Mouse (Mus musculus) embryo, embryonic 10.5 days (tissue): ENCODE data around the gene Fabp1.

Experiments used
- DNase-seq: peaks from one replicate; pipeline ENCODE4 v3.0.0-alpha.2; 2015; ENCODE audit warnings: low spot score

Fabp1 gene

GRCm38 (mm10) chr6:71211917-71212316, 12.3 kb downstream of the Fabp1 start:
- no peak for DNase-seq

- no peak for DNase-seq
These were observed 12.8 kb downstream of the Fabp1 start for GRCm38 (mm10) chr6:71212471-71212870.

- no peak for DNase-seq
These were observed 21.9 kb downstream of the Fabp1 start for GRCm38 (mm10) chr6:71221501-71221900.

GRCm38 (mm10) chr6:71224184-71224943, 24.7 kb downstream of the Fabp1 start:
- no peak for DNase-seq

GRCm38 (mm10) chr6:71226544-71226943, 26.9 kb downstream of the Fabp1 start:
- DNase-seq, result no peak

- peak; percentile 70 for DNase-seq
These were observed 27.6 kb downstream of the Fabp1 start for GRCm38 (mm10) chr6:71227157-71227770.

GRCm38 (mm10) chr6:71235121-71235520, 35.5 kb downstream of the Fabp1 start:
- no peak for DNase-seq

- DNase-seq, result no peak
These were observed 36.3 kb downstream of the Fabp1 start for GRCm38 (mm10) chr6:71235944-71236343.

- no peak for DNase-seq
These were observed 36.9 kb downstream of the Fabp1 start for GRCm38 (mm10) chr6:71236506-71236905.

GRCm38 (mm10) chr6:71237031-71237431, 37.4 kb downstream of the Fabp1 start:
- no peak for DNase-seq

GRCm38 (mm10) chr6:71239069-71239750, 39.6 kb downstream of the Fabp1 start:
- DNase-seq, result no peak

GRCm38 (mm10) chr6:71240831-71241230, 41.2 kb downstream of the Fabp1 start:
- DNase-seq, result no peak

GRCm38 (mm10) chr6:71242811-71243210, 43.2 kb downstream of the Fabp1 start:
- DNase-seq, result no peak

- no peak for DNase-seq
These were observed 43.6 kb downstream of the Fabp1 start for GRCm38 (mm10) chr6:71243258-71243657.

GRCm38 (mm10) chr6:71248420-71248819, 48.8 kb downstream of the Fabp1 start:
- DNase-seq, result no peak

GRCm38 (mm10) chr6:71249615-71250014, 50.0 kb downstream of the Fabp1 start:
- no peak for DNase-seq

GRCm38 (mm10) chr6:71250951-71251350, 51.3 kb downstream of the Fabp1 start:
- no peak for DNase-seq

GRCm38 (mm10) chr6:71254456-71254855, 54.8 kb downstream of the Fabp1 start:
- DNase-seq, result no peak
